Mouse (Mus musculus): ENCODE measurements around the gene Zbtb9.
A peak's percentile ranks its signal among the peaks of the same experiment; 100 is the strongest.
"Not testable (repeated sequence)": the region's sequence is repeated elsewhere in the genome, so short reads cannot be mapped to it uniquely, and the experiment has no call there.

Gene Zbtb9

DNA sequence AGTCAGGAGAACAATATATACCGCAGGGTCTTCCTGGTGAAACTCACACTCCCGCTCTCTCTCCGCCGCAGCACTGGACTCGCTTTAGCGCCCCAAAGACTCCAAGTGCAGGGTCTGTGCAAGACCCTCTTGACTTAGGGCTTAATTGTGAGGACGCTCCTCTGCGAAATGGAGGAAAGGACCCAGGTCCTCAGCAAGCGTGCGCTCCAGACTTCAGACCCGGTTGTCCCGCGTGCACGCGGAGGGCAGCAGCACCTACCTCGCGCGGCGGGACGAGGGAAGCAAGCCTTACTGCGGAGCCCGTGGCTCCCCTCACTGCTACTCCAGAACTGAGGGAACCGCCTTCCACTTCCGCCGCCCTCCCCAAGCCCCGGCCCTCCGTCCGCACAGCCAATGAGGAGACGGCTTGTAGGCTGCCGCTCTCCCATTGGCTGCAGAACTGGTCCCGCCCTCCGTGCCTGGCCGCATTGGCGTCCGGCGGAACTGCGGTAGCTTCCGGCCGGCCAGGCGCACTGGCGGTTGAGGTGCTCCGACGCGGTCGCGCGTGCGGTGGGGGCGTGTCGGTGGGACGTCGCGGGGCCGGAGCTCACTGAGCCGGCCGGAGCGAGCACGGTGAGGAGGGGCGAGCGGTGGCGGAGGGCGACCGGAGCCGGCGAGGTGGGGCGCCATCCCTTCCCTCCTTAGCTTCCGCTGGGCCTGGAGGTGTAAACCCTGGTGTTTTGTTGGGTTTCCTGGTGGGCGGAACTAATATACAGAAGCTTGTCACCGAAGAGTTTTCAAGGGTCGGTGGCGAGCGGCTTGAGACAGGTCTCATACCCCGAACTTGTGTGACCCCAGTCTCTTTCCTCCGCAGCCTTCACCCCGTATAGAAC, at the start of gene Zbtb9:
Gene Zbtb9 (plus strand): TSS at position 465 of the 872 bp plus-strand sequence.
- peak; percentile 87 for DNase-seq (ENCODE audit: low spot score)

DNA sequence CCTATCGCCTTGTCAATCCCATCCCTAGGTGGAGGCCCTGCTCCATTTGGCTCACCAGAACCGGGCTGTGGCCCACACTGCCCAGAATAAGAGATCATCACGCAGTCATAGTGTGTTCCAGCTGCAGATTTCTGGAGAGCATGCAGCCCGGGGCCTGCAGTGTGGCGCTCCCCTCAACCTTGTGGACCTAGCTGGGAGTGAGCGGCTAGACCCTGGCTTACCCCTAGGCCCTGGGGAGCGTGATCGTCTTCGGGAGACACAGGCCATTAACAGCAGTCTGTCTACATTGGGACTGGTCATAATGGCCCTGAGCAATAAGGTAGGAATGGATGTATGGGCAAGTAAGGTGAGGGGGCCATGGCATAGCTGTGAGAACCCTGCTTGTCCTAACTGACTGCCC, 47.6 kb upstream of the Zbtb9 start:
- not testable (repeated sequence) for DNase-seq (ENCODE audit: low spot score)

DNA sequence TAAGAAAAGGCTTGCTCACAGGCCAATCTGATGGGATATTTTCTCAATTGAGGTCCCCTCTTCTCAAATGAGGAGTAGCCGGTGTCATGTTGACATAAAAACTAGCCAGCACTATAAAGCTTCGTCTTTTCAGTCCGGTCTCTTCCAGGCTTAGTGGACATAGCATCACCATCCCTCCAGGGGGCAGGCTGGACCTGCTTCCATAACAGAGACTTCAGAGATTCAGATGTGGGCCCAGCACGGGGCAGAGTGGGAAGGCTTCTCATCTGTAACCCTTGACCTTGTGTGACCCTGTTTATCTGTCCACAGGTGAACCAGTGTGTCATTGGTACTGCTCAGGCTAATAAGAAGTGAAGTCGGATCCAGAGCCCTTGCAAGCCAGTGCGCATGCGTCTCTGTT, 41.2 kb upstream of the Zbtb9 start:
- DNase-seq (ENCODE audit: low spot score) = not testable (repeated sequence)

DNA sequence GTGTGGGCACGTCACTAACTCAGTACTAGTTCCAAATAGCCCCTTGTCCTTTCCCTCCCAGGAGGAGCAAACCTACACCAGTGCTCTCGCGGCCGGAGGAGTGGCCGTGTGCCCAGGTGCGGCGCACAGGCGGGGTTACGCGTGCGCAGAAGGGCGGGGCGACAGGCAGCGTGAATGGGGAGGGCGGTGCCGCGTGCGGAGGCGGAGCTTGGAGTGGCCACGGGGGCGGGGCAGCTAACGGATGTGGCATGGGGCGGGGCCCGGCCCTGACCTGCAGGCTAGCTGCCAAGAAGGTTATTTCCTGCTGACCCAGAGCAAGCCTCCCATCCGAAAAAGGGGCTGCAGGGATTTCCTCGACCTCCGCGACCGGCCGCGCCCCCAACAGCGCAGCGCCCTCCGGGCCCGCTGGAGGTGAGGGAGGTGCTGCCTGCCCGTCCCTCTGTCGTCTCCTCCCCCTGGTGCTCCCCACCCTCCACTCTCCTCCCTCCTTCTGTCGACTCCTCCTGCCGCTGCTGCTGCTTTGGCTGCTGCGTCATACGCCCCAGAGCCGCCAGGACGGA, 40.0 kb upstream of the Zbtb9 start, which contains the start of gene Phf1:
Gene Phf1 (plus strand): TSS at position 214 of the 560 bp plus-strand sequence.
- DNase-seq (ENCODE audit: low spot score) = peak; percentile 95

DNA sequence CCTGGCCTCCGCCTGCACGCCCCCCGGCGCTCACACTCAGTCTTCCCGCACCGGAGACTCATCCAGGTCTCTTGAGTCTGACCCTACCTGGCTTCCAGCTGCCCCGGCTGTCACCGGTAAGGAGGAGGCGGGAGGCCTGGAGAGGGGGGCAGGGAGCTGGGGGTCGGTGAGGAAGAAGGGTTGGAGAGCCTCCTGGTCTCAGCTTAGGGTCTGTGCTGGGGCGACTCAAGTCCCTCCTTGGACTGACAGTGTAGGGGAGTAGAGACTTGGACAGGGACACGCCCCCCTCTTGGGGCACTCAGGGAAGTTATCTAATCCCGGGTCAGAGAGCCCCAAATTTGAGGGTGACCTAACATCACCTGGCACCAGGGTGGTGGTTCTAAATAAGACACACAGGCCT, 39.5 kb upstream of the Zbtb9 start:
- DNase-seq (ENCODE audit: low spot score) = no peak

DNA sequence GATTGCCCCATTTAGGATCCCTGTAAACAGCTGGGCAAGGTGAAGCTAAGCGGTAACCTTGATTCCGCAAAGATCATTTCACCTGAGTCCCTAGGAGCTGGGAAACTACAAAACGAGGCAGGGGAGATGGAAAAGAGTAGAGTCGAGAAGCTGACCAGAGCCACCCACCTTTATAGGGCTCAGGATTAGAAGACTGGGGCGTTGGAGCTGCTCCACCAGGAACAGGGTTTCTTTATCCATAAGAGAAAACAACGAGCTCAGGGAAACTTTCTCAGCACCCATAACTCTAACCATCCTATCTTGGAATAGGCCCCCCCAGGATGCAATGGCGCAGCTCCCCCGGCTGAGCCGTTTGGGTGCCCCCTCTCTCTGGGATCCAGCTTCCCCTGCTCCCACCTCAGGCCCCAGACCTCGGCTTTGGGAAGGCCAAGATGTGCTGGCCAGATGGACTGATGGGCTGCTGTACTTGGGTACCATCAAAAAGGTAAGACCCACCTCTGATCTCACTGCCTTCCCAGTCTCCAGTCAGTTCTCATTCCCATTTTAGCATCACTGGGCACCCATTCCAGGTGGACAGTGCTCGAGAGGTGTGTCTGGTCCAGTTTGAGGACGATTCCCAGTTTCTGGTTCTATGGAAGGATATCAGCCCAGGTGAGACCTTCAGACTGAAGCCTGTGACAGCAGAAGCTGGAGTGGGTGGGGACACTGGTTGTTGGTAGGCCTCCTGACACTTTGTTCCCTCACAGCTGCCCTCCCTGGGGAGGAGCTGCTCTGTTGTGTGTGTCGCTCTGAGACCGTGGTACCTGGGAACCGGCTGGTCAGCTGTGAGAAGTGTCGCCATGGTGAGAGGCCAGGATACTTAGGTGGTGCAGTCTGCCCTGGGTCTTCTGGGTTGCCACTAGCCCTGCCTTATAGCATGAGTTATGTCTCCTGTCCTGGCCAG, 38.8 kb upstream of the Zbtb9 start:
- DNase-seq (ENCODE audit: low spot score) = no peak

DNA sequence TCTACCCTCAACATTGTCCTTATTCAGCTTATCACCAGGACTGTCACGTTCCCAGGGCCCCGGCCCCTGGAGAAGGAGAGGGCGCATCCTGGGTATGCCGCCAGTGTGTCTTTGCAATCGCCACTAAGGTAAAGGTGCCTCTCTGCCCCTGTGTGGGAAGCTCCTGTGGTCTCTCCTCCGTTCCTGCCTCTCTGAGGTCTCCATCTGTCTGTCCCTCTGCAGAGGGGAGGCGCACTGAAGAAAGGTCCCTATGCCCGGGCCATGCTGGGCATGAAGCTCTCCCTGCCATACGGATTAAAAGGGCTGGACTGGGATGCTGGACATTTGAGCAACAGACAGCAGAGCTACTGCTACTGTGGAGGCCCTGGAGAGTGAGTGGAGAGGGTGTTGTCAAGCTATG, 37.9 kb upstream of the Zbtb9 start:
- no peak for DNase-seq (ENCODE audit: low spot score)

DNA sequence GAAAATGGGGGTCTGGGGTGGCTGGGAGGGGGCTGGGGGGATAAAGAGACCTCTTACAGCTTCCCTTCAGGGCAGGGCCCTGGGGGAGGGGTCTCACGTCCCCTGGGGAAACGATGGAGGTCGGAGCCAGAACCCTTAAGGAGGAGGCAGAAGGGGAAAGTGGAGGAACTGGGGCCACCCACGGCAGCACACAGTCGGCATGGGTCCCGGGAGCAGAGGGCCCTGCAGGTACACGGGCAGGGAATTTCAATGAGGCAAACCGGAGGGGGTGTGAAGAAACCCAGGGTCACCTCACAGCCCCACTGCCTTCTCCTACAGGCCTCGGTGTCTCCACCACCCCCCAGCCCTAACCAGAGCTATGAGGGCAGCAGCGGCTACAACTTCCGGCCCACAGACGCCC, 36.5 kb upstream of the Zbtb9 start:
- no peak for DNase-seq (ENCODE audit: low spot score)

DNA sequence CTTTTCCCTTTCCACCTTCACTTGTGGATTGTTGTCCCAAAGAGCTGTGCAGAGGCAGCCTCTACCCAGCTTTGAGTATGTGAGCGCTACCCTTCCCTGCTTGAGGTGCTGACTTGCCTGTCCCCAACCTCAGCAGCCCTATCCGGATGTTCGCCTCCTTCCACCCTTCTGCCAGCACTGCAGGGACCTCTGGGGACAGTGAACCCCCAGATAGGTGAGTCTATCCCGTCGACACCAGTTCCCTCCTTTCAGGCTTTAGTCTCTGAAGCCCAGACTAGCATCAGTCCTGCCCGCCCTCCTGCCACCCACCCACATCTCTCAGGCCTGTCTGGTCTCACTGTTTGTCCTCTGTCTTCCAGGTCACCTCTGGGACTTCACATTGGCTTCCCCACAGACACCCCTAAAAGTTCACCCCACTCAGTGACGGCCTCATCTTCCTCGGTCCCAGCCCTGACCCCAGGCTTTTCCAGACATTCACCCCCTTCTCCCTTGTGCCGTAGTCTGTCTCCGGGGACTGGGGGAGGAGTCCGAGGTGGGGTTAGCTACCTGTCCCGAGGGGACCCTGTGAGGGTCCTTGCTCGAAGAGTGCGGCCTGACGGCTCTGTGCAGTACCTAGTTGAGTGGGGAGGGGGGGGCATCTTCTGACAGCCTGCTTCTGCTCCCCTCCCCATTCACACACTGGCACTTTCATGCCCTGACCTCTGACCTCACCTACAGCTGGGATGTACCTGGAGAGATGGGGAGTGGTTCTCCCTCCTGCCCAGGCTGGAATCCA, 35.9 kb upstream of the Zbtb9 start:
- no peak for DNase-seq (ENCODE audit: low spot score)

DNA sequence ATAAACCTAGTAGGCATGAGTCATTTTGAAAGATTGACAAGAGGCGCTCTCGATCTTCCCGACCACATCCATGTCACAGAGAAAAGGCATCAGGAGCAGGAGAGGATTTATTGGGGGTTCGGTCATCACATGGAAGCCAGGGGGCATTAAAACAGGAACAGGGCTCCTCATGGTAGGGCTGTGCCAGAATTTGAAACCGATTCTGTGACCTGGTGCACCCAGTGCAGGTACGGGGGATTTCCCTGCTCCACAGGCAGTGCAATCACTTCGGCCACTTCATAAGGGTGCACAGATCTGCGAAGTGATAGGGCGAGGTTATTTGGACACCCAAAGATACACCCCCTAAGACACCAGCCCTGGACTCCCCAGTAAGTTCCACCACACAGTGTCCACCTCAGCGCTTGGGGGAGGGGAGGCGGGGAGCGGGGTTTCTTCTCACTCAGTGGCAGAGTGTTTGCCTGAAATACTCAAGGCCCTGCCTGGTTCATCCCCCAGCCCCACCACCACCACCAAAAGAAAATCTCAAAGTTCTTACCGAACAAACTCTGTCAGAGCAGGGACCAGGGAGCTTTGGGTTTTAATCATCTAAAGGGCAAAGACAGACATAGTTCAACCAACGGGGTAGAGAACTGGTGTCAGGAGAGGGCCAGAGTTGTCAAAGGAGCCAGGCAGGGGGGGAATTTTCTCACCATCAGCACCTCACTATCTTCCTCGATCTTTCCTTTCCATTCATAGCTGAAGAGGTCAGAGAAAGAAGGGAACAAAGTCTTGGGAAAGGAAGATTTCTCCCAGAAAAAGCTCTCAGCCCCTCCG, 34.9 kb upstream of the Zbtb9 start:
- DNase-seq (ENCODE audit: low spot score) = no peak

DNA sequence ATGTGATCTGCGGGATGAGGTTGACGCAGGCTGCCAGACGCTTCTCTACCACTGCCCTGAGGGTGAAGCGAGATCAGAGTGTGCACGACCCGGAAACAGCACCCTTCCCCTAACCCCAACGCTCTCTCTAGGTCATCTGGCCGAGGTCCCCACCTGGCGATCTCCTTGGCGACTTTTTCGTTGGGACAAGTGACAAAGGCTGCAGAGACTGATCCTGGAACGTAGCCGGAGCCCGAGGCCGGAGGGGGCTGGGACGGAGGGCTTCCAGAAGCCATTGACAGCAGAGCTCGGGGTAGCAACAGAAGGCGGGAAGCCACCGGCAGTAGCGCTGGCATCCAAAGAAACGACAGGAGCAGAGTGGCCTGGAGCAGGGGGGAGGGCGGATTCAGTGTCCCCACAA, 34.2 kb upstream of the Zbtb9 start:
- no peak for DNase-seq (ENCODE audit: low spot score)

DNA sequence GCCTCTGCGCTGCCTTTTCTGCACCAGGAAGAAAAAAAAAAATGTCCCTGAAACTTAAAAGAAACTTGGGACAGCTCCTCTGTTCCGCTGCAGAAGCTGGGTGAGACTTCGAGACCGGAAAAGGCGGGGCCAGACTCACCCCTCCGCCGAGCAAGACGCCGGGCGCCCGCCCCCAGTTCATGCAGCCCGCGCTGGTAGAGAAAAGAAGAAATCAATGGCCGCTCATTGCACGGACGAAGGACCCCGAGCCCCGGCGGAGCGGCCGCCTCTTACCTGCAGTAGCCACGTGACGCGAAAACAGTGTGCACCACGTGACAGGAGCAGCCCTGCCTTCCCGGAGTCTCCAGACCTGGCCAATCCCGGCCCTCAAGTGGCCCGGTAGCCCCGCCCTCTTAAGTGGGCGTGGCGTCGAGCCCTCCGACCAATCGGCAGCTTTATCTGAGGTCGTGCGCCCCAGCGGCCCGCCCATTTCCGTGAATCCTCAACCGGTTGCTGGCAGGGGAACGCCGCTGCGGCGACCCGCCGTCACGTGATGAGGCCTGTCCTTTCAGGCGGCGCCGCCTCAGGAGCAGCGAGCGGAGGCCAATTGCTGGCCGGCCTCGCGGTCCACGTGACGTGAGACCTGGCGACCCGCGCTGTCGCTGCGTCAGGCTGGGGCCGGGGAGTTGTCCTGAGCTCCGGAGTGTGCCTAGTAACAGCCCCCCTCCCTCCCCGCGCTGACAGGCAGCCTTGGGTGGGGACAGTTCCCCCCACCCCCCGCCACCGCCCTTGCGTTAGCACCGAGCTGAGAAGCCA, 33.6 kb upstream of the Zbtb9 start, which contains the start of gene Cuta:
Gene Cuta (minus strand): TSS at position 392 of the 795 bp plus-strand sequence.
- peak; percentile 93 for DNase-seq (ENCODE audit: low spot score)

DNA sequence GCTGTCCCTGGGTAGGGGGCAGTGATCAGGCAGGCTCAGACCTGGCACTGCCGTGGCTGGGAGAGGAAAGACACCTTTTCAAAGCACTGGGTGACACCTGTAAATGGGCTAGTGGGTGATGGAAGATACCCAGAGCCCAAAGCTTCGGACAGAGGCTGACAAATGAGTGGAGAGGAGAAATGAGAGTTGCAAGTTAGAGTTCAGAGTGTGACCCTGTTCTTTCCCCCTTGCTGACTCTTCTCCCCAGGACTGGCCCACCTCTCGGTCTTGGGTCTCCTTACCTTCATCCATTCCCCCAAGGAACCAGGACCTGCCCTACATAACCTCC, 33.0 kb upstream of the Zbtb9 start:
- DNase-seq (ENCODE audit: low spot score) = no peak

DNA sequence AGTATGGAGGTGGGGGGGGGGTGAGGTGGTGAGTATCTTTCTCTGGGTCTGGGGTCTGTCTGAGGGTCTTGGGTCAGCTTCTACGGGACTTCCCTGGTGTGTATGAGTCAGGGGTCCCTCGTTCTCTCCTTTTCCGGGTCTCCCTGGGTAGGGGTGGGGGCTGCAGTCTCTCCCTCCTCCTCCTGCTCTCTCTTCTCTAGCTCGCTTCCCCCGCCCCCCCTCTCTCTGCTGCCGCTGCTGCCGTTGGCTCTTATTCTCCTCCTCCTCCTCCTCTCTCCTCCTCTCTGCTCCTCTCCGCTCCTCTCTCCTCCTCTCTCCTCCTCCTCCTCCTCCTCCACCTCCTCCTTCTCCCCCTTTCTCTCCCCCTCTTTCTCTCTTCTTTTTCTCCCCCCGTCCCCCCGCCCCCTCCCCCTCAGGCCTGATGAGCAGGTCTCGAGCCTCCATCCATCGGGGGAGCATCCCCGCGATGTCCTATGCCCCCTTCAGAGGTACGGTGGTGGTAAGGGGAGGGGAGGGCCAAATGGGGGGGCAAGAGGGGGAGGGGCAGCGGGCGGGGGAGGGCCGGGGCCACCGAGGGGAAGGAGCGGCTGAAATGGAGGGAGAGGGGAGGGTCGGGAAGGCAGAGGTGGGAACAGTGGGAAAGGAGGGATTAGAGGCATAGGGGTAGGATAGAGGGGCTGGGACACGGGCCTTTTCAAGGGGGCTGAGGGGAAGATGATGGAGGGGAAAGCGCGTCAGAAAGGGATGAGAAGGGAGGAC, 31.8 kb upstream of the Zbtb9 start, which contains the start of gene Syngap1:
Gene Syngap1 (plus strand): TSS at position 223 of the 759 bp plus-strand sequence.
- DNase-seq (ENCODE audit: low spot score) = no peak

DNA sequence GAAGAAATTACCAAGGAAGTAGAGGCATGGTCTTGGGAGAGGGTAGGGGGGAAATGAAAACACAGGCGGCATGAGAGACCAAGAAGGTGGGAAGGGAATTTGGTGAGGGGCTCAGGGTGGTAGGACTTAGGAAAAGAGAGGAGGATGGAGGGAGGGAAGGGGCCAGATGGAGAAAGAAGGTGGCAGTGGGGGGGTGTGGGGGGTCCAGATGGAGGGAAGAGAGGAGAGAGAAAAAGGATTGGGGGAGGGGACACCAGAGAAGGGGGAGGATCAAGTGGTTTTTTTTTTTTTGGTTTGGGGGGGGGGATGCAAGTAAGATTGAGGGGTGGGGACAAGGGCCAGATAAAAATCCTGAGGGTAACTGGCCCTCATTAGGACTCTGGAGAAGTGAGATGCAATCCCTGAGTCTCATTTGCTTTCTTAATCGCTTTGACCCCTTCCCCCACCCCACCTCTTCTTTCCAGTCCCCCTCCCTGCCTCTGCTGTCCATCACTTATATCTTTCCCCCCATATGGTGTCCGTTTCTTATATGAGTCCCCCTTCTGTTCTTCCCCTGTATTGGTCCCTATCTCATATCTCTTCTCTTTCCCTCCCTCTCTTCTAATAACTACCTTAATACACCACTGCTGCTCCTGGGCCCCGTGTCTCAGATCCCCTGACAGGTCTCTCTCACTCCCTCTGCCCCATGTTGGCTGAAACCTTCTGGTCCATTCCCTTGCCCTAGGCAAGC, 31.0 kb upstream of the Zbtb9 start:
- DNase-seq (ENCODE audit: low spot score) = no peak

DNA sequence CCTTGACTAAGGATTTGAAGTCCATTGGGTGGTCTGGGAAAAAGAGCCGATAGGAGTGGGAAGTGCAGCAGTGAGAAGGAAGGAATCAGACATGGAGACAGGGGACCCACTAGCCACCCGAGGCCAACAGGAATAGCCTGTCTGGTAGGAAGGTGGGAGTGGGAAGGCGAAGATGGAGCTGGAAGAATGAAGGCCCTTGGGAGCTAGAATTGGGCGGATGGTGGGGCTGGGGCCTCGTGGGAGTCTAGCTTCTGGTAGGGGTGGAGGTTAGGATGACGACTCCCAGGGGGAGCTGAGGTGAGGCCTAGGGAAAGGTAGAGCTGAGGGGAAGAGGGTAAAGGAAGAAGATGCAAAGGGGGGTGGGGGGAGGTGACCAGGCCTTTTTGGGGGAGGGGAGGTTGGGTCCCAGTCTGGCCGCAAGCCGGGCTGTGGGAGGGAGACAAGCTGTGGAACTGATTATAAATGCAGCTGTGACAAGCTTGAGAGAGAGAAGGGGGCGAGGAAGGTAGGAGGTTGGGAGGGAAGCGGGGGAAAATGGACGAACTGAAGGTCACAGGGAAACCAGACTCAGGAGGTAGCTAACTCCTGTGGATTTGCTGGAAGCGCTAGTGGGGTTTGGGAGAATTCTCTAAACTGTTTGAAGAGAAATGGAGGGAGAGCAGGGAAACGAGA, 27.0 kb upstream of the Zbtb9 start:
- no peak for DNase-seq (ENCODE audit: low spot score)

DNA sequence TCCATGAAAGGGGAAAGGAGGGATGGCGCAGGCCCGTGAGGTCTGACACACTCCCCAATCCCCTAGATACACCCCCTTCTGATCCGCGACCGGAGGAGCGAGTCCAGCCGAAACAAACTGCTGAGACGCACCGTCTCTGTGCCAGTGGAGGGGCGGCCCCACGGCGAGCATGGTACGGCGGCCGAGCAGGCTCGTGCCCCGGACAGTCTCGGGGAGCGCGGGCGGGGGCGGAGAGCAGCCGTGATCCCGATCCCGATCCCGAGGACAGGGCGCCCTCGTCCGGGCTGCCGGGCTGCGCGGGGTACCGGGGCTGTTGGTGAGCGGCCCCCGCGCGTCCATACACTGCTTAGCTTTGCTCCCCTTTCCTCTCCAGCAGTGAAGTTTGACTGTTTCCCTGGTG, 26.4 kb upstream of the Zbtb9 start:
- DNase-seq (ENCODE audit: low spot score) = peak; percentile 68

Measured in ovary, postnatal 10 days (tissue).